Mouse (Mus musculus): ENCODE measurements around the gene Gipr.
"Not testable (repeated sequence)": the region's sequence is repeated elsewhere in the genome, so short reads cannot be mapped to it uniquely, and the experiment has no call there.

Gipr gene

DNA sequence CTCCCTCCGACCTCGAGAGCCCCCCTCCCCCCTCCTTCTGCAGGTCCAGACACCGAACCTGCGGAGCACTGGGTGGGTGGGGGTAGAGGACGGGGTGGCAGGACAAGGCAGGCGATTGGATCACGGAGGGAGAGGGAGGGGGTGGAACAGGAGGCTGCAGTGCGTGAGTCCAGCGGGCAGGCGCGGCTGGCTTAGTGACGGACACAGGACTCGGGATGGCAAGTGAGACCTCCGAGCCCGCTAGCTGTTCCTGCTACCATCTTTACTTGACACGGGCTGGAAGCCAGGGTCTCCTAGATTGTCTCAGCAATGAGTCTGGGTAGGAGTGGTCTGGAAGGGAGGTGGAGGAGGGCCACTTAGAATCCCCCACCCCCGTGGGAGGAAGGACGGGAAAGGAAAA, 12.1 kb upstream of the Gipr start:
- DNase-seq, result no peak

- DNase-seq, result no peak
Observed at GRCm38 (mm10) chr7:19177216-19177615, 11.3 kb upstream of the Gipr start.

- no peak for DNase-seq
Observed at GRCm38 (mm10) chr7:19176516-19176947, 10.6 kb upstream of the Gipr start.

GRCm38 (mm10) chr7:19175708-19176515, 10.0 kb upstream of the Gipr start, which contains the start of gene Eml2:
Gene Eml2 (plus strand): TSS chr7:19176421.
- peak; percentile 96 for DNase-seq

DNA sequence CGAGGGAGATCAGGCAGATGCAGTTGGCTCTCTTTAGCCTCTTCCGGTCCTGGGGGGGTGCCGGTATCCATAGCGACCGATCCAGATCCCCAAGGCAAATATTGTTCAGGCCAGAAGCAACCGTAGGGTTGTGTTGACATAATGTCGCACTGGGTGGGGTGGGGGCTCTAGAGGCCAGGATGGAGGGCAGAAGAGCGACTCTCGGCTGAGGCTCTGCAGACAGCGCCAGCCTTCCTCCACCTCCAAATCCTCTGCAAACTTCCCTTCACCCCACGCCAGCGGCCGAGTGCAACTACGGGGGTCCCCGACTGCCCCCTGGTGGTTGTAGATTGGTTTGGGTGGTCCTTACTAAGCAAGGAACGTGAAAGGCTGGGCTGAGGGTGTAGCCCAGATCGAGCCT, 6.9 kb upstream of the Gipr start:
- DNase-seq, result peak; percentile 77

GRCm38 (mm10) chr7:19171831-19172230, 5.9 kb upstream of the Gipr start:
- DNase-seq, result no peak

DNA sequence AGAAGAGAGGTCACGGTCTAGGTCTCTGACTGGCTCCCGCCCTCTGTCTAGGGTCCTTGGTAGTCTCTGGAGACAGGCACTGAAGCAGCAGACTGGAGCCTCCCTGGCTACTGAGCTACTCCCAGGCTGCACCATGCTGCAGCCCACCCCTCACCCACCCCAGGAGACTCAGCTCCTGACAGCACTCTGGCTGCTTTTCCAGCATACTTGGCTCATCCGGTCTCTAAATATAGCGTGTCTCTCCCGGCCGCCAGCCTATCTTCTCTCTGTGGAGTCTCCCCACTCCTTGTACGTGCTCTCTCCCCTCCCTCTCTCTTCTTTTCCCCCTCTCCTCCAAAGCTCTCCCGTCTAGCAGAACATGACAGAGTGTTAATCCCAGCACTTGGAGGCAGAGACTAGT, 4.2 kb upstream of the Gipr start:
- no peak for DNase-seq

DNA sequence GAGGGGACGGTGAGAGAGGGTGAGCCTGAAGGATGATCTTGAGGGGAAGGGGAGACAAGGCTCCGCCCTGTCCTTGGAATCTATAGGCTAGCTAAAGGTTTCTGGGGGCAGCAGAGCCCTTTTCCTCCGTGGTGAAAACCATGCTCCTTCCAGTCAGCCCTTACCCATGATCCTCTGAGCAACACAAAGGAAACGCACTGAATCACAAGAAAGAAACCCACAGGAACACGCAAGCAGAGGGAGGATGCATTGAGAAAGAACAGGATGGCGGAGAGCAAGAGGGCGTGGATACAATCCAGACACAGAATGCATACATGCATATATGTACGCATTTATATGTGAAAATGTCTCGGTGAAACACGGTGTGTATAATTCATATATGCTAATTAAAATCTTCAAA, 3.6 kb upstream of the Gipr start:
- DNase-seq, result no peak

- DNase-seq, result no peak
Observed at GRCm38 (mm10) chr7:19166990-19167389, 1.1 kb upstream of the Gipr start.

- DNase-seq, result no peak
Observed at GRCm38 (mm10) chr7:19164978-19165377, 949 bp downstream of the Gipr start.

DNA sequence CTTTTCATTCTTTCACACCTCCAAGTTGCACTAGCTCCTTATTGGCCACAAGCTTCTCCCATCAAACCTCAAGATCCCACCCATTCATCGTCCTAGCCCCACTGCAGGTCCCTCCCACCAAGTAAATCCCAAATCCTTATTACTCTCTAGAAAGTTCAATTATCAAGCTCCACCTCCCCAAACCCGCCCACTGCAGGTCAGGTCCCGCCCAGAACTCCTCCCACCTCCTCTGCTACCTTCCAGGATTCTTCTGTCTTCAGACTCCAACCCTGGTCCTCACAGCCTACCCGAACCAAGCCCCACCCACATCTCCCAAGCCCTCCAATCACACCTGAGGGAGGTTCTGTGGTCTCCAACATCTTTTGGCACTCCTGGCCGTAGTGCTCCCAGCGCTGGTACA, 1.7 kb downstream of the Gipr start:
- no peak for DNase-seq

DNA sequence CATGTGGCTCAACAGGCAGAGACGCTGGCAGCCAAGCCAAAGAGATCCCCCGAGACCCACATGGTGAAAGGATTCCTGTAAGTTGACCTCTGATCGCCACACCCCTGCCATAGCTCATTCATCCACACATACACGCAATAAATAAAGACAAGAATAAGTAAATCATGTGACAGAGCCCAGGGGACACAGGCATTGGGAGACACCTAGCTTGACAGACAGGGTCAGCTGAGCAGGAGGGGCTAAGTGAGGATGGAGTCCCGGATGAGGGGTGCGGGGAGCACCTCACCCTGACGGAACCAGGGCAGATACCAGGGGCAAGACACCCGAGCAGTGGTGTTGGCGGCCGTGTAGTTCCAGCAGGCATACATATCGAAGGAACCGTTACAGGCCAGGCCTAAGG, 2.2 kb downstream of the Gipr start:
- no peak for DNase-seq

- DNase-seq, result no peak
Observed at GRCm38 (mm10) chr7:19162928-19163327, 3.0 kb downstream of the Gipr start.

GRCm38 (mm10) chr7:19160115-19160514, 5.8 kb downstream of the Gipr start:
- no peak for DNase-seq

DNA sequence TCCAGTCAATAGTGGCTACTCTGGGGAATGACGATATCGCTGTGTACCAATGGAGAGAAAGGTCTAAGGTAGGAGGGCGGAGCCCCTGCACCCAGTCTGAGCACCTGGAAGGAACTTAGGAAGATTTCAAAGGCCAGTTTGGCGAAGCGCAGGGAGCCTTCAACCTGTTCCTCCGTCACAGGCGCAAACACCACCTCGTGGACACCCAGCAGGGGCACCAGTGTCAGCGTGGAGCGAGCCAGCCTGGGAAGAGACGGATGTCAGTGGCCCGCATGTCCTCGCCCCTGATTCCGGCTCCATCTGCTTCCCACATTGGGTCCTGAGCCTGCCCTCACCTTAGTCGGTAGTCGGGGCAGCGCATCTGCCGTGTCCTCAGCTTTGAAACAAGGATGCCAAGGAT, 6.5 kb downstream of the Gipr start:
- DNase-seq, result no peak

DNA sequence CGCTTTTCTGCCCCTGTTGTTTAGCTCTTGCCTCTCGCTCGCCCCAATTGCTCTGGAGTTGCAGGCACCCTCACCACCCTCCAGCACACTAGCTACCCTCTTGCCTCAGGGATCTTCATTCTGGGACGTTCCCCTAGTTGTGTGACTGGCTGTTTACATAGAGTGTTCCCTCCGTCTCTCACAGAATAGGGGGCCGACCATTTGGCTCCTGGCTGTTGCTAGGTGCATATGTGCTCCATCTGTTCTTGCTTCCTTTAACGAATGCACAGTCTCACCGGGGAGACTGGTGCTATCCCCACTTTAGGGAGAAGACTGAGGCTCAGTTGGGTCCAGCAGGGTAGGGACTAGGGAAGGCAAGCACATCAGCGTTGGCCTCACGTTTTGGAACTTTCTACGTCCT, 7.3 kb downstream of the Gipr start:
- no peak for DNase-seq

DNA sequence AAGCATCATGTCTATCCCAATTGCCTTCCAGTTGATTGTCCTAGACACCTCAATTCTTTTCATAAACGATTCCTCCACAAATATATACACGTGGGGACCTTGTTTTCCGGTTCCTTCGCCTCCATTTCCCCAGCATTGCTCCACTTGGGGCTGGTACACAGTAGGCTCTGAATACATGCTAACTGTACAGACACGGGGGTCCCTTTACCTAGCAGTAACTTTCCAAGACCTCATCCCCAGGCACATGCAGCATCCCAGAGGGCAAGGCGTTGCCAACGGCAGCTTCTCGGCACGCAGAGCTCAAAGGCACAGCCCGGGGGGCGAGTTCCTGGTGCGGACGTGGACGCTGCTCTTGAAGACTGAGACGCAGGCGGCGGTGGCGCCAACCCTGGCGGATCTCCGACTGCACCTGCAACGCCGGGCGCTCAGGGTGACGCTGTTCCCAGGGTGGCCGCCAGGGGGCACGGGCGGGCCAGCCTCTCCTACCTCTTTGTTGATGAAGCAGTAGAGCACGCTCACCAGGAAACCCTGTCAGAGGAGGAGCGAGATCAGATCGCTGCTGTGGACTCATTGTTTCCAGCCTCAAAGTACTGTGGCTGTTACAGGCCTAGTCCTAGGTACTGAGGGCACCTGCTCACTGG, 8.6 kb downstream of the Gipr start:
- peak; percentile 96 for DNase-seq

GRCm38 (mm10) chr7:19155825-19156475, 10.0 kb downstream of the Gipr start:
- no peak for DNase-seq

- DNase-seq, result no peak
Observed at GRCm38 (mm10) chr7:19154796-19155195, 11.1 kb downstream of the Gipr start.

- not testable (repeated sequence) for DNase-seq
Observed at GRCm38 (mm10) chr7:19151121-19151520, 14.8 kb downstream of the Gipr start.

DNA sequence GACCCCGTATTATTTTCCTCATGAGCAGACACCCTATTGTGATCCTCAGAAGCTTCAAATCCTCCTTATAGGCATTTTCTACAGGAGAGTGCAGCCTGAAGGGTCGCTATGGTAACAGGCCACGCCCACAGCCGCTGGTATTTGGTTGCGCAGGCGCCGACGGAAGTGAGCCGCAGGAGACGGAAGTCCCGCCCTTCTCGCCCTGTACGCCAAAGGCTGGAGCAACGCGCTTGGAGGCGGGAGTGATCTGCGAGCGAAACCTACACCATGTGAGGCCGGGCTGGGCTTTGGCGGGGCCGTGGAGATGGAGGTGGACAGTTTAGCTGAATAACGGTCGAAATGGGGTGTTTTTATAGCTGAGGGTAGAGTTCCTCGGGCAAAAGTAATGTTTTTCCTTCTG, 16.3 kb downstream of the Gipr start, which contains the start of gene Snrpd2:
Gene Snrpd2, plus strand, starts transcription at position 97 of the 400 bp plus-strand sequence.
- peak; percentile 96 for DNase-seq

DNA sequence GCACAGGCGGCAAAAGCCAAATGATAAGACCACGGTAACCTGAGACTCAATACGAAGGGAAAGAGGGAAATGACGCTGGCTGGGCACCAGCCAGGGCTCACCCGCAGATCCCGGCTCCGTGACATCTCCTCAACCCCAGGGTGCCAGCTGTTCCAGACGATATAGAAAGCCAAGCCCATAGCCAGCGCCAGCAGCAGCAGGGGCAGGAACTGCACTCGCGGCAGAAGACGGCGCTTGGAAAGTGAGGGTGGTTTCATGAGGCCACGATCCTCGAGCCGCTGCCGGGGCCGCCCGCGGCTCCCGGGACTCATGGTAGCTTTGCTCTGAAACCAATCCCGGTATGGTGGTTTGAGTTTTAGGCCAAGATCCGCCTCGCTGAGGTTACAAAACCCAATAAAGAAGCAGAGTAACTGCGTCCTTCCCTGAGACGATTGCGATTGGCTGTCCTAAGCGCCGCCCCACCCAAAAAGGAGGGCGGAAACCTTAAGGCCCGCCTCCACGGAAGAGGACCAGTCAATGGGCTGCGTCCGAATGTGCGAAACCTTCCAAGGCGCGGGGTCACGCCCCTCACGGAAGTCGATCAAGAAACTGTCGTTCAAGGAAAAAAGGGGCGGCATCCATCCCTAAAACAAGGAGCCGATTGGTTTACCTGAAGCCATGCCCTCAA, 16.9 kb downstream of the Gipr start, which contains the start of gene Qpctl:
Gene Qpctl, minus strand, starts transcription at position 417 of the 667 bp plus-strand sequence.
- DNase-seq, result peak; percentile 98

Measured in cerebellum, adult 9-10 months (tissue).